Mouse (Mus musculus) layer of hippocampus, postnatal 10 days (tissue): Measurements from ENCODE around the gene L1cam. TPM values are rescaled to one million over a fixed set of nuclear protein-coding genes. Genes with fewer than 3 reads are reported as not detected.

Experiments
- DNase-seq, 2 experiments: peaks; one replicate each; pipeline ENCODE4 v3.0.0; 2021; ENCODE audit warnings: low spot score in 2 of 2
- long read RNA-seq: library from polyadenylated mRNA; stranded (forward); transcript quantifications from one replicate; pipeline ENCODE4 v2.0.0, GENCODE M21; 2023
- total RNA-seq, 2 experiments: library from RNA; stranded (reverse); gene quantifications; 2 replicates each; pipeline ENCODE4 v1.2.3; 2021

L1cam gene
- 100 to 1,000 TPM; 333 to 351 TPM for total RNA-seq
- long read RNA-seq, partial matches to known transcripts = 1 of 16 reads
- long read RNA-seq, other reads (novel, unspliced or antisense) = 15 of 16 reads

- DNase-seq = peak; percentile 22 to 53
Measured at GRCm38 (mm10) chrX:73895719-73896118, at the start of gene L1cam. TSS of gene L1cam (minus strand) at chrX:73896105.

- no peak for DNase-seq
Measured at GRCm38 (mm10) chrX:73942294-73942693, 46.4 kb upstream of the L1cam start.

GRCm38 (mm10) chrX:73941860-73942259, 46.0 kb upstream of the L1cam start:
- no peak for DNase-seq

GRCm38 (mm10) chrX:73931871-73932270, 36.0 kb upstream of the L1cam start:
- DNase-seq = no peak

GRCm38 (mm10) chrX:73930402-73931062, 34.6 kb upstream of the L1cam start, which contains the start of gene Renbp:
TSS of gene Renbp (minus strand) at chrX:73930850.
- no peak for DNase-seq

GRCm38 (mm10) chrX:73922550-73922882, 26.6 kb upstream of the L1cam start:
- DNase-seq = no peak

GRCm38 (mm10) chrX:73921823-73922549, 26.1 kb upstream of the L1cam start, which contains the start of the genes Arhgap4 and Naa10:
TSS of gene Arhgap4 (minus strand) at chrX:73921870.
TSS of gene Naa10 (minus strand) at chrX:73921944.
- peak; percentile 81 to 87 for DNase-seq

- peak in 1 of 2 experiments; percentile 17 for DNase-seq
Measured at GRCm38 (mm10) chrX:73921285-73921822, 25.4 kb upstream of the L1cam start.

- DNase-seq = no peak
Measured at GRCm38 (mm10) chrX:73918631-73919030, 22.7 kb upstream of the L1cam start.

GRCm38 (mm10) chrX:73916945-73917344, 21.0 kb upstream of the L1cam start:
- no peak for DNase-seq

- peak; percentile 75 to 80 for DNase-seq
Measured at GRCm38 (mm10) chrX:73914827-73915703, 19.2 kb upstream of the L1cam start.

- DNase-seq = no peak
Measured at GRCm38 (mm10) chrX:73911588-73911987, 15.7 kb upstream of the L1cam start.

- DNase-seq = no peak
Measured at GRCm38 (mm10) chrX:73911156-73911555, 15.3 kb upstream of the L1cam start.

- no peak for DNase-seq
Measured at GRCm38 (mm10) chrX:73910451-73910850, 14.5 kb upstream of the L1cam start.

GRCm38 (mm10) chrX:73910049-73910448, 14.1 kb upstream of the L1cam start:
- DNase-seq = no peak

- DNase-seq = no peak
Measured at GRCm38 (mm10) chrX:73897959-73898358, 2.1 kb upstream of the L1cam start.

- no peak for DNase-seq
Measured at GRCm38 (mm10) chrX:73892833-73893232, 3.1 kb downstream of the L1cam start.

- DNase-seq = no peak
Measured at GRCm38 (mm10) chrX:73891551-73892152, 4.3 kb downstream of the L1cam start, which contains the start of gene Avpr2. TSS of gene Avpr2 (plus strand) at chrX:73892102.

GRCm38 (mm10) chrX:73881463-73881862, 14.4 kb downstream of the L1cam start:
- DNase-seq = no peak

- no peak for DNase-seq
Measured at GRCm38 (mm10) chrX:73881036-73881427, 14.9 kb downstream of the L1cam start.
